Mouse (Mus musculus) megakaryocyte, embryonic 14.5 days (primary cell): ENCODE data around the gene Glis1. TPM values are rescaled to one million over a fixed set of nuclear protein-coding genes. Genes with fewer than 3 reads are reported as not detected.

Experiments
- H3K27me3 ChIP-seq: replicated peaks from 2 replicates; pipeline ENCODE3; 2012; ENCODE audit warnings: inconsistent platforms
- H3K36me3 ChIP-seq: replicated peaks from 2 replicates; pipeline ENCODE3; 2012; ENCODE audit warnings: low read length, inconsistent platforms, mixed read lengths
- H3K4me1 ChIP-seq: 2 replicates; pipeline ENCODE4 v1.6.1; 2012; ENCODE audit warnings: inconsistent platforms
- H3K4me3 ChIP-seq: replicated peaks from 2 replicates; pipeline ENCODE3; 2012; ENCODE audit warnings: moderate library complexity, mild to moderate bottlenecking, inconsistent platforms
- H3K9me3 ChIP-seq: 2 replicates; pipeline ENCODE4 v1.6.1; 2012; ENCODE audit warnings: inconsistent platforms
- FLI1 ChIP-seq: IDR thresholded peaks from 2 replicates; pipeline ENCODE4 v1.6.1; 2012; ENCODE audit warnings: low read length, inconsistent platforms, mixed read lengths
- GATA1 ChIP-seq: IDR thresholded peaks from 3 replicates; pipeline ENCODE4 v1.6.1; 2012; ENCODE audit warnings: mixed read lengths, low read length, inconsistent platforms, borderline replicate concordance
- polyA plus RNA-seq: library from polyadenylated mRNA; stranded (reverse); fragments of >175 nt; gene quantifications from 2 replicates; pipeline ENCODE4 v1.2.3, GENCODE M21; 2012; ENCODE audit warnings: low replicate concordance; ENCODE audit not compliant: insufficient read depth

Gene Glis1
- polyA plus RNA-seq, 1 experiment, result 0.68 TPM

DNA sequence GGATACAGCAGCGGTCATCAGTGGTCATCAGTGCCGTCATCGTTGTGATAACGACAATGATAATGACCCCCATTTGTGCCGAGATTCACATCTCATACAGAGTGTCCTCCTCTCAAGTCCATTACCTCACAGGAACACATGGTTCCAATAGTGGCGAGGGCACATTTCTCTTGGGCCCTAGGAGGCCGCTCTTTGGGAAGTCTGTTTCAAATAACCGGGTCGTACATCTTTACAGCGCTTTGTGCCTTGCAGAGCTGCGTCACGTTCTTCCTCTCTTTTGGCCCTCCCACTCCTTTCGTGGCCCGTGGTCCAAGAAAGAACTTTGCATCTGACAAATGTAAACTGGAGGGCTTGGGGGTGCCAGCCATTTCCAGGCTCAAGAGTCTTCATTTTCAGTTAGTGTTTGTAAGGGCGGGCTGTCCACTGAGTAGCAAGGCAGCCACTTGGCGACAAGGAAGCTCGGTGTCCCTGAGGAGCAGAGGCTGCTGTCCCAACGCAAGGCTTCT, 63.1 kb downstream of the Glis1 start:
- H3K27me3 ChIP-seq, result peaks cover 95% of the 10 kb centered on the region
- TF ChIP-seq FLI1 (no peak), GATA1 (no peak)
- no peak overlapping the region for H3K4me3 ChIP-seq
- no peaks in the 10 kb centered on the region for H3K9me3 ChIP-seq
- no peaks in the 10 kb centered on the region for H3K36me3 ChIP-seq
- H3K4me1 ChIP-seq, result peaks cover 4% of the 10 kb centered on the region; the same call in 1 of the 2 replicates

GRCm38 (mm10) chr4:107502601-107503051, 68.2 kb downstream of the Glis1 start:
- TF ChIP-seq GATA1 (no peak), FLI1 (no peak)
- Histone ChIP-seq H3K4me3 (no peak overlapping the region), H3K27me3 (peaks cover 82% of the 10 kb centered on the region), H3K9me3 (no peaks in the 10 kb centered on the region), H3K4me1 (peaks cover 4% of the 10 kb centered on the region; the same call in 1 of the 2 replicates), H3K36me3 (no peaks in the 10 kb centered on the region)

GRCm38 (mm10) chr4:107514981-107515380, 80.6 kb downstream of the Glis1 start:
- H3K9me3 ChIP-seq, result no peaks in the 10 kb centered on the region
- no peak for TF ChIP-seq FLI1
- no peak for TF ChIP-seq GATA1
- H3K27me3 ChIP-seq, result peaks cover 51% of the 10 kb centered on the region
- H3K4me1 ChIP-seq, result no peaks in the 10 kb centered on the region
- H3K36me3 ChIP-seq, result no peaks in the 10 kb centered on the region
- H3K4me3 ChIP-seq, result no peak overlapping the region

DNA sequence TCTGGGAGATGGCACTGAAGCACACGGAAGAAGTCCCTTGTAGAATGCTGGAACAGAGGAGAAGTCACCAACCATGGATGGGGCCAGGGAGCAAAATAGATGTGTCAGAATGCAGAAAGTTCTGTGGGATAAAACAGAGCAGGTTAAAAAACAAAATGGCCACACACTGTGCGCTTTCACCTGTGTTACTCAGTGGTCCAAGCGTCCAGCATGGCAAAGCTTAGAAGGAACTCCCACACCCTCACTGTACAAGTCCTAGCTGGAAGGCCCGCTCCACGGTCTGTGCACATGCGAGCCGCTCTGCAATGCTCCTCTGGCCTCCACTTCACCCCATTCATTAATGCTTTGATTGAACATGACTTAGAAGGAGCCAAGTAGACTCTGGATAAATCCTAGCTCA, 81.2 kb downstream of the Glis1 start:
- no peak for TF ChIP-seq GATA1
- TF ChIP-seq FLI1, result no peak
- Histone ChIP-seq H3K27me3 (peaks cover 57% of the 10 kb centered on the region), H3K9me3 (no peaks in the 10 kb centered on the region), H3K4me3 (no peak overlapping the region), H3K36me3 (no peaks in the 10 kb centered on the region), H3K4me1 (no peaks in the 10 kb centered on the region)

DNA sequence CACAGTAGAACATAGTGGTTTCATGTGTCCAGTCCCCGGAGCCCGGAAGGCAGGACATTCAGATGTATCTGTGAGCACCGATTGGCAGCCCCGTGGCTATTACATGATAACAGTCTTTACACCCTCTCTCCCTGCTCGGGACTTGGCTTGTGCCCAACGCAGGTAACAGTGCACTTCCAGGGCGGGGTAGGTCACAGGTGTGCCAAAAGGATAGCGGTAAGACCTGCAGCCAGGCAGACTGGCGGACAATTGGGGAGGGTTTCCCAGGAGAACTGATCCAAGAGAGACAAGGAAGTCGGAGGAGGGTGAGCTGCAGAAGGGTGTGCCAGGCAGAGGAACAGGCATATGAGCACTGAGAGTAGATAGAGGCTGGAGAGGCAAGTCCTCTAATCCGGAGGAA, 84.4 kb downstream of the Glis1 start:
- TF ChIP-seq GATA1, result no peak

DNA sequence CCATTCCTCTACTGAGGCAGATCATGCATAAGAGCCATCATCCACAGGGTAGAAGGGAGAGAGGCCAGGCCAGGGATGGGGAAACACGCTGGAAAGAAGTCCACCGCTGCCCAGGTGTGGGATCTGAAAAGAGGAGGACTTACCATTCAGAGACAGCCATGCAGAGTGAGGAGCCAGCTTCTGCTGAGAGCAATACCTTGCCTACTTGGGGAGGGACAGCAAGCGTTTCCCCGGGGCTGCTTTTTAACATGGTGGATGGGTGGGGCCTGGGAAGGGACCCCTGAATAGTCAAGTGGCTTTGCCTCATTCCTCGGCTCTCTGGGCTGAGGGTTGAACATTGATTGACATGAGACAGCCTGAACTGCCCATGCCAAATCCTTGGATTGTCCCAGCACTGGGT, 85.7 kb downstream of the Glis1 start:
- H3K27me3 ChIP-seq, result peaks cover 79% of the 10 kb centered on the region
- no peak overlapping the region for H3K4me3 ChIP-seq
- no peaks in the 10 kb centered on the region for H3K9me3 ChIP-seq
- H3K4me1 ChIP-seq, result no peaks in the 10 kb centered on the region
- H3K36me3 ChIP-seq, result no peaks in the 10 kb centered on the region
- TF ChIP-seq FLI1 (no peak), GATA1 (no peak)

More for the DNA sequence above, 84.4 kb downstream of the Glis1 start:
- Histone ChIP-seq H3K9me3 (no peaks in the 10 kb centered on the region), H3K4me1 (no peaks in the 10 kb centered on the region), H3K36me3 (no peaks in the 10 kb centered on the region), H3K27me3 (peaks cover 77% of the 10 kb centered on the region), H3K4me3 (no peak overlapping the region)

DNA sequence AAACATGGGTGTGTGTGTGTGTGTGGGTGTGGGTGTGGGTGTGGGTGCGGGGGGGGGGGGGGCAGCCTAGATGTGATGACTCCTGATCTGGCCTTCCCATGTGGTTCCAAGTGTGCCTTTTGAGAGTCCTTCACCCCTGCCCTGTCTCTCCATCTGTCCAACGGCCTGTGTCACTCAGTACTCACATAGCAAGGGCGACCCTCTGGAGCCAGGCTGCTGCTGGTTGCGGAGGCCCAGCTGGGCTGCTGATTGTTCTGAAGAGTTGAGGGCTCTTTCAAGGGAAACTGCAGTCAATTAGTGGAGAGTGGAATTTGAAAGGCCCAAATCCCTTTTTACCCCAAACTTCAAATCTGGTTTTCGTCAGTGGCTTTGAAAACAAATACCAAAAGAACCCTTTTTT, 86.4 kb downstream of the Glis1 start:
- TF ChIP-seq FLI1, result no peak
- TF ChIP-seq GATA1, result no peak
- Histone ChIP-seq H3K4me1 (no peaks in the 10 kb centered on the region), H3K27me3 (peaks cover 79% of the 10 kb centered on the region)

DNA sequence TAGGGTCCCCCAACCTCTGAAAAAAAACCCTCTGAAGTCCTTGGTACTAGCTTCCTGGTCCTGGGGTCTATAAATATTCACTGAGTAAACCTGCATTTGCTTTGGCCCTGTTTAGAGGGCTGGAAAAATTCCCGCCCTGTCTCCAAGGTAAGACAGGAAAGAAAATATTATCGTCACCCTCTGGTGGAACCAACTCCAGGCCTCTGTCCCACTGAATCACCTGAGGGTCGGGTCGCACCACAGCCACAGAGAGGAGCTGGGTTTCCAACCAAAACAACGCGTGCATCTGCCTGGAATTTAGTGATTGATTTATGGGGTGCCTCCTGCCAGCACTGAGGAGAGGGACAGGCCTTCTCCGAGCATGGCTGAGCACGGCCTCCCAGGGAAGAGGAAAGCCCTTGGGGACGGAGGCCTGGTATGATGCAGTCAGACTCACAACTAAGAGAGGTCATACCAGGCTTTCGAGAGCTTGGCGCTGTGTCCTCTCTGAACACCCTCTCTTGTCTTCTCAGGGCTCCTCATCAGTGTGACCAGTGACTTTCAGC, 89.3 kb downstream of the Glis1 start:
- H3K4me3 ChIP-seq, result no peak overlapping the region
- H3K36me3 ChIP-seq, result no peaks in the 10 kb centered on the region
- TF ChIP-seq FLI1 (no peak), GATA1 (no peak)
- H3K4me1 ChIP-seq, result no peaks in the 10 kb centered on the region
- H3K27me3 ChIP-seq, result peaks cover 66% of the 10 kb centered on the region
- no peaks in the 10 kb centered on the region for H3K9me3 ChIP-seq

More for the DNA sequence above, 86.4 kb downstream of the Glis1 start:
- Histone ChIP-seq H3K4me3 (no peak overlapping the region), H3K9me3 (no peaks in the 10 kb centered on the region), H3K36me3 (no peaks in the 10 kb centered on the region)

DNA sequence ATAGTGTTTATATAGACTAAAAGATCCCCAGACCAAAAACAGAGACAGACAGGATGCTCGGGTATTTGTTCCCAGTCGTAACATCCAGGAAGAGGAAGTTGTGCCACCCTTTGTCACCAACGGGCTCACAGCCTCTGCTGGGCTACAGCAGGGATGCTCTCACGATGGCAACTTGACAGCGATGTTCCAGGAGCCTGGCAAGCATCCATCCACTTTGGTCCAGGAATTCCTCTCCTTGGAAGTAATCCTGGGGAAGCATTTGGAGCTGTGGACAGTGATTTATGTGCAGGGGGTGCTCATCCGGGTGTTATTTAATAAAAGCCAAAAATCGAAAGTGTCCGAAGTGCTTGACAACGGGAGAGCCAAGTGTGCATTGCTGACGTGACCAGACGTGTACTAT, 100.7 kb downstream of the Glis1 start:
- TF ChIP-seq GATA1, result no peak
- TF ChIP-seq FLI1, result no peak
- H3K27me3 ChIP-seq, result peaks cover 55% of the 10 kb centered on the region

DNA sequence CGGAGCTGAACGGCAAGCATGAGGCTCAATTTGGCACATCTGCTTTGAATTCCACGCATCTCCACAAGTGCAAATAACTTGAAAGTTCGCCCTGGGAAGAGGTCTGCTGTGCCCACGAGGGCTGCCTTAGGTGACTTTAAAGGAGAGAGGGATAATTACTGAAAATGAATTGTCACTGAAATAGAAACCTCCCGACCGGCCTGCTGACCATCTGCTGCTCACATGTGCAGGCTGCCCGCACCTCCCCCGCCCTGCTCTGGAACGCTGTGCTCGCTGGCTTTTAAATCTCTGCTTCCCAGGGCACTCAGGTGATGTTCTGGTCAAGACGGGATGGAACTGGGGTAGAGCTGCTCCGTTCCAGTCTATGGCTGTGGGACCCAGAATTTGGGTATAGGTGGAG, 103.7 kb downstream of the Glis1 start:
- Histone ChIP-seq H3K4me1 (peaks cover 8% of the 10 kb centered on the region), H3K27me3 (peaks cover 62% of the 10 kb centered on the region)
- TF ChIP-seq FLI1 (no peak), GATA1 (no peak)

More for the DNA sequence above, 100.7 kb downstream of the Glis1 start:
- peaks cover 5% of the 10 kb centered on the region for H3K9me3 ChIP-seq
- peaks cover 8% of the 10 kb centered on the region for H3K4me1 ChIP-seq
- H3K36me3 ChIP-seq, result no peaks in the 10 kb centered on the region
- H3K4me3 ChIP-seq, result no peak overlapping the region

More for the DNA sequence above, 103.7 kb downstream of the Glis1 start:
- H3K9me3 ChIP-seq, result peaks cover 1% of the 10 kb centered on the region
- H3K4me3 ChIP-seq, result no peak overlapping the region
- no peaks in the 10 kb centered on the region for H3K36me3 ChIP-seq
